Mouse (Mus musculus): ENCODE measurements around the gene Baz1b.

Baz1b gene

DNA sequence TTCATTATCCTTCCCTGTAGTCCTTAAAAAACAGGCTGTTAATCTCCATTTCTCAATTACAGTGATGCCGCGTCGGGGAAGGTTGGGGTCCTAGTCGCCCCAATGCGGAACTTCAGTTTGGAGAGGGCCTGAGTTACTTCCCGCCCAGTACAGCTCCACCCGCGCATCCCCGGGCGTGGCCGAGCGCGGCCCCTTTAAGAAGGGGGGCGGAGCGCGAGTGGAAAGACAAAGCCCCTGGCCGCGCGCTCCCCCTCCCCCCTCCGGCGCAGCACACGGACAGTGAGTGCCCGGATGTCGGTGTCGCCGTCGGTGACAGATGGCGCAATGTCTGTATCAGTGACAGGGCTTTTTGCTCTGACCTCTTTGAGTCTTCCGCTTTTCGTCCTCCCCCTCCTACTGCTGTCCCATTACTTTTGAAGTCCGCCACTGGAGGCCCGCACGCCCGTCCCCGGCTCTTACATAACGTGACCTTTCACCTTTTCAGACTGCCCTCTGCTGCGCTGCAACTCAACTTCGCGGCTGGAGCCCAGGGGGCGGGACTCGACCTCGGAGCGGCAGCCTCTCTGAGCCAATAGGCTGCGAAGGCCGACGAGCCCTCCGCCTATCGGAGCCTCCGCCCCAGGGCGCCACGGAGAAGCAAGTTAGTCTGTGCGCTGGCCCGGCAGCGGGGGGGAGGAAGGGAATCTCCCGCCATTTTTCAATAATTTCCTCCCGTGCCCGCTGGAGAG is at the start of gene Baz1b:
Gene Baz1b, plus strand, starts transcription at position 644 of the 728 bp plus-strand sequence.
- peak; percentile 97 for DNase-seq (ENCODE audit: low spot score in 2 of 2)

DNA sequence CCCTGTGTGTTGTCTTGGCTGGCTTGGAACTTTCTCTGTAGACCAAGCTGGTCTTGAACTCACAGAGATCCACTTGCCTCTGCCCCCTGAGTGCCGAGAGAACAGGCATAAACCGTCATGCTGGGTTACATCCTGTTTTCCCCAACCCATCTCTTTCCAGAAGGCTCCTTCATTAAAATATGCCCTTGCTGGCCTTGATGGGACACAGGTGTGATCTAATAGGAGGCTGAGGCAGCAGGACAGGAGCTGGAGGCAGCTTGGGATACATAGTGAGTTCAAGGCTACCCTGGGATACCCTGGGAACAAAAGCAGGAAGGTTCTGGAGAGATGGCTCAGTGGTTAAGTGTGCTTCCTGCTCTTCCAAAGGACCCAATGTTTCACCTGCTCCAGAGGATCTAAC is 47.2 kb upstream of the Baz1b start:
- no peak for DNase-seq (ENCODE audit: low spot score in 2 of 2)

DNA sequence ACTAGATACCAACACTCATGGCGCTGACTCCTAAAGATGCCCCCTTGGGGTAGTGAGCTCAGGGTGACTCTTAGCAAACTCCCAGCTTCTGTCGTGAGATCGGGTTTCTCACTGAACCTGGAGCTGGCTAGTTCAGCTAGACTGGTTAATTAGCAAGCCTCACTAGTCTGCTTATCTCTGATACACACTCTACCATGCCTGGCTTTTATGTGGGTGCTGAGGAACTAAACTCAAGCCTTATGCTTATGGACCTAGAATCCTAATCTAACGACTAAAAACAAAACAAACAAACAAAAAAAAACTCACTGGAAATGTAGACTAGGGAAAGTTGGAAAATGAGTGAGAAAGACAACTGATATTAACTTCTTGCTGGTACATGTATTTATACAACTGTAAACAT is 42.6 kb upstream of the Baz1b start:
- DNase-seq (ENCODE audit: low spot score in 2 of 2): no peak

DNA sequence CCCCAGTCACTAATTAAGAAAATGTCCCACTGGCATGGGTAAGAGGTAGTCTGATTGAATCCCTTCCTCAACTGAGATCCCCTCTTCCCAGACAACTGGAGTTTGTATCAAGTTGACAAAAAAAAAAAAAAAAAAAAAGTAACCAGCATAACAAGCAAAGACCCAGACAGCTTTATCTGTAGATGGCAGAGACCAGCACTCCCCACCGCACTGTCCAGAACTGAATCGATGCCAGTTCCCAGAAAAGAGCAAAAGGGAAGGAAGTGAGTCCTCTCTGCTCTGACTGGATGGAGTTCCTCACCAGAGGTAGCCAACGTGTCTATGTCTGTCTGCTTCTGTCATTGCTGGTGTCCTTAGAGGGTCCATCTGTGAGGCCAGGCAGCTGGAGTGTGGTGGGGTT is 41.5 kb upstream of the Baz1b start:
- no peak for DNase-seq (ENCODE audit: low spot score in 2 of 2)

DNA sequence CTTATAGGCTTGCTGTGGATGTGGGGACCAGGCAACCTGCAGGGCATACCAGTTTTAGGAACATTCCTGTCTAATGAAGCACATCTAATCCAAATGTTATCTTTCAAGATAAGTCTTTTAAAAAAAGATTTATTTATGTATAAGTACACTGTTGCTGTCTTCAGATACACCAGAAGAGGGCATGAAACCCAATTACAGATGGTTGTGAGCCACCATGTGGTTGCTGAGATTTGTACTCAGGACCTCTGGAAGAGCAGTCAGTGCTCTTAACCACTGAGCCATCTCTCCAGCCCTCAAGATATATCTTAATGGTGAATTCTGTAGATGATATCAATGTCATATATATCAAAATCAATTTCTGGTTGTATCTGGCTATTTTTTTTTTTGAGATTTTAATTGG is 41.1 kb upstream of the Baz1b start:
- DNase-seq (ENCODE audit: low spot score in 2 of 2): no peak

DNA sequence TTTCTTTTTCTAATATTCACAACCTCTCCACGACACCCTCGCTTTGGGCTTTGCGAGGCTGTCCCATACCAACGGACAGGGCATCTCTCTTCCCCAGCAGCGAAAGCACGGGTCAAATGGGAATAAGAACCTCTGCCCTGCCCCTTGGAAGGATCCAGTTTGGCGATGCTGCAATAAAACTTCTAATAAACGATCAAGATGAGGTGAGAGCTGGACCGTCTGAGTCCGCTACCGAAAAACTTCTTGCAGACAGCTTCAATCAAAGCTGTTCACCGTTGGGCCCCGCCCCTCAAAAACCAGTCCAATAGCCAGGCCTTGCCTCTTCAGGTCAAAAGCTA is 38.4 kb upstream of the Baz1b start:
- no peak for DNase-seq (ENCODE audit: low spot score in 2 of 2)

DNA sequence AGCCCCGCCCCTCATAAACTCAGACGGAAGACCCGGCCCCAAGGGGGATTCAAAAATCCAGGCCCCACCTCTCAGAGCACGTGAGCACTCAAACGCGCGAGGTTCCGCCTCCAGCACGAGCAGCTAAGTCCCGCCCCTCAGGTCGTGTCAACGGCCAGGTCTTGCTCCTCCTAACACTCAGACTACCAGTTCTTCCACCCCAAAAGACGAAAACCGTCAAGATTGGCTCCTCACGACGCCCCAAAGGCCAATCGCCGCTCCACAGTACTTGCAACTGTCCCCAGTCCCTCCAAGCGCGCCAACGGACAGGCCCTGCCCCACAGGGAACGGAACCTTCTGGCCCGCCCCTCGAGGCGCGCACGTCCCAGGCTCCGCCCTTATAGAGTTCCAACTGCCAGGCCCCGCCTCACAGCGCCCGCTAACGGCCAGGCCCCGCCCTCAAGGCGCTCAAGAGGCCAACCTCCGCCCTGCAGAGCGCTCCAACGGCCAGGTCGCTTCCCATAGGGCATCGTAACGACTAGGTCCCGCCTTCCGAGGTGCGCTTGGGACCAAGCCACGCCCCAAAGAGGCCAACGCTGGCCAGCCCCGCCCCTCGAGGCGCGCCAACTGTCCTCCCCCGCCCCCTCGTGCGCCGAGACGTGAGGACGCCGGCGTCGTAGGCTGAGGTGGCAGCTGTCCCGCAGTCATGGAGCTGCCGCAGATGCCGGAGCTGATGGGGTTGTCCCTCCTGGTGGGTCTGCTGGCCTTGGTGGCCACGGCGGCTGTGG is 37.8 kb upstream of the Baz1b start, which contains the start of gene Tbl2:
Gene Tbl2, plus strand, starts transcription at position 605 of the 767 bp plus-strand sequence.
- peak; percentile 97 for DNase-seq (ENCODE audit: low spot score in 2 of 2)

DNA sequence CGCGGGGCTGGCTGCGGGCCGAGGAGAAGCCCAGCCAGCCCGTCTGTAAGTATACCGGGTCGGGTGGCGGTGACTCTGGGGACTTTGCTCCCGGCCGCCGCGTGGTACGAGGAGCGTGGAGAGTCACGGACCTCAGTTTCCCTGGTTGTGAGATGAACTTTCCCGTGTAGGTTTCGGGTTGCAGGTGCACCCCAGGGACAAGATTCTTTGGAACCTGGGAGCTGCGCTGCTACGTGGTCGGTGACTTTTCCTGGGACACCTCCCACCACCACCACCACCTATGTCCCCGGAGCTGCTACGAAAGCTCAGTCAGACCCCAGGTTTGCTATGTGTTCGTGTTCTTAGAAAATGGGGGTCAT is 37.3 kb upstream of the Baz1b start:
- no peak for DNase-seq (ENCODE audit: low spot score in 2 of 2)

DNA sequence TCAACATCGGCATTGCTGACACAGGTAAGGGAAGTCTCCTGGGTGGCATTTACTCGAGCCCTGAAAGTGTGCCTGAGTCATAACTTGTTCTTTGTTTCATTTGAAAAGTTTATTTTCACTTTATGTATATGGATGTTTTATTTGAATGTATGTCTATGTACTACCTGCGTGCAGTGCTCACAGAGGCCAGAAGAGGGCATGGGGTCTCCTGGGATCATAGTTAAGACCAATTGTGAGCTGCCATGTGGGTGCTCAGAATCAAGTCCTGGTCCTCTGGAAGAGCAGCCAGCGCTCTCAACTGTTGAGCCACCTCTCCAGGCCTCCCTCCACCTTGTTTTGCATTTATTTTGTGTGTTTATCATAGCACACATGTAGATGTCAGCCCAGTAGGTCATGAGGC is 30.6 kb upstream of the Baz1b start:
- no peak for DNase-seq (ENCODE audit: low spot score in 2 of 2)

DNA sequence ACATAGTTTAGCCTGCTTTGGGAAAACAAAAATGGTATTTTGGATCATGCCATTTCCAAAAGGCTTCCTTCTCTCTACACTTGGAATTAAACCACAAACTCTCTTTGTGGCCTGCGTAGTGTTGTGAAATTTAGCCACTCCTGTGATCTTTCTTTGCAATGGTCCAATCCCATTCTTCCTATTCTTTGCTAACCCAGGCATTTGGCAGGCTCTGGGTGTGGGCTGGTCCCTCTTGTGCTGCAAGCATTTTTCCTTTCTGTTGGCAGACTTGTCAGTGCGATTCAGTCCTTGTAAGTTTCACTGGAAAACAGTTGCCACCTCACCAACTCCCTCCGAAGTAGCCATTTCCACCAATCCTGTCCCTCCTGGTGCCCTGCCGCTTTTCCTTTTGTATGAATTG is 25.8 kb upstream of the Baz1b start:
- DNase-seq (ENCODE audit: low spot score in 2 of 2): no peak

DNA sequence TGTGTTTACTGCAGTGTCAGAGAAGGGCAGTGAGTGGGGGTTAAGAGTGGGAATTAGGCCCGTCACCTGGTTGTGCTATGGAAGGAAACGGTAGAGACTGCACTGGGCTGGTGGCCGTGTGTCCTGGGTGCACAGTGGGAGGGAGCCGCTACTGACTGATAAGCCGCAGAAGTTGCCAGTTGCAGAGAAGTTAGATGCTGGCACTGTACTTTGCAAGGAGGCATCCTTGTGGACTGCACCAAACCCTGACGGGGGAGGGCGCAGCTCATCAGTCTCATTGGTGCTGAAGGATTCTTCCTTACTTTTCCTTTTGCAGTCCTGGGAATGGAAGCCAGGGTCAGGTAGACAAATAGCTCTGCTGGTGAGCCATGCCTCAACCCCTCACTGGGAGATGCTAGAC is 25.4 kb upstream of the Baz1b start:
- DNase-seq (ENCODE audit: low spot score in 2 of 2): no peak

DNA sequence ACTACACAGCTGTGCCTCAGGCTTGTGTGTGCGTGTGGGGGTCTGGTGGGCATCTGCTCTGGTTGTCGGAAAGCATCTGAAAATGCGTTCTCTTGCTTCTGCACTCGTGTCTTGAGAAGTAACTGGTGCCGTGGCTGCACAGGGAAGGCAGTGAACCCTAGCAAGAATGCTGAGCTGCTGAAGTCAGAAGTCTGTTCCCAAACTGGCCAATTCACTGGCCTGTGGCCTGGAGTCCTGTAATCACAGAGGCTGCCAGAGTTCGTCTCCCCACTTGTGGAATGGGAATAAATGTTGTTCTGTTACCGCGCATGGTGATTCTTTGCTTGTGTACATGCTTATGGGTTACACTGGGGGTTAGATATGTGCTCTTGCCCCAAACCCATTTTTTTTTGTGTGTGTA is 24.7 kb upstream of the Baz1b start:
- no peak for DNase-seq (ENCODE audit: low spot score in 2 of 2)

DNA sequence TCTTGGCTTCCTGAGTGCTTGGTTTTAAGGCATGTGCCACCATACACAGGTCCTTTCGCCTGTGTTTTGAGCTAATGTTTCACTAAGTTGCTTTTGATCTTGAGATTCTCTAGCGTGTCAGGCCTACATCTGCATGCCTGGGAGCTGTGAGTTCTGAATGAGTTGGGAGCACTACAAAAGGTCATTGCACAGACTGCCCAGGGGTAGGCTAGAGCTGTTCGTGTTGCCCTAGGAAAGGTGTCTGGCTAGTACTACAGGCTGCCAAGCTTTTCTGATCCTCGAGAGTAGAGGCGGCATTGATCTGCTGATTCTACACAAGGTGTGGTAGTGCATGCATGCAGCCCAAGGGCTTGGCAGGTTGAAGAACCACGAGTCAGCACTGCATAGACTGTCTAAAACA is 24.2 kb upstream of the Baz1b start:
- no peak for DNase-seq (ENCODE audit: low spot score in 2 of 2)

DNA sequence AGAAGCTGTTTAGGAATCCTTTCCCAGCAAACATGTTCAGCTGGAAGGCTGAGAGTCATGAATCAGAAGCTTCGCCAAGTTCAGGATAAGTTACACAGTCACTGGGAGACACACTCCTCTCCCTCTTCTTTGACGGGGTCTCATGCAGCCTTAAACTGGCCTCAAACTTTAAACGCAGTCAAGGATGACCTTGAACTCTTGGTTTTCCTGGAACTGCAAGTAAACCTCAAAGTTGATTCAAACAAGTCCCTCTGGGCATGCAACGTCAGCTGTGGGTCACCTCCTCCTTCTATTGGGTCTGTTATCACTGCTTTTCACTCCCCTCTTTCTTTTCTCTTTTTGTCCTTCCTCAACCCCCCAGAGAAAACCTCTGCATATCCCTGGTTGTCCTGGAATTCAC is 20.2 kb upstream of the Baz1b start:
- no peak for DNase-seq (ENCODE audit: low spot score in 2 of 2)

DNA sequence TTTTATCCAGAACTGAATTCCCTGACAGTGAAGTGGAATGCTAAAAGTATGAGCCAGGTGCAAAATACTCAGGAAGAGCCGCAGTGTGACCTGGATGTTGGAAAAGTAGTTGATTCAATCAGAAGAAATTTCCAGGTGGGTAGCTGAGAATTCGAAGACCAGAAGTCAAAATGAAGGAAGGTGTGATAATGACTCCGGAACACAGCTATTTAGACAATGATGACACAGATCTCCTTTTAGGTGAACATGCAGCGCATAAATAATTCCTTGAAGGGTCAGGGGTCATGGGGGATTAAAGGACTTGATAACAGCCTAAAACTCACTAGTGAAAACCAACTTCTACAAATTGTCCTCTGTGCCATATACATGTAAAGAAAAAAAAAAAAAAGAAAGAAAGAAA is 19.6 kb upstream of the Baz1b start:
- no peak for DNase-seq (ENCODE audit: low spot score in 2 of 2)

DNA sequence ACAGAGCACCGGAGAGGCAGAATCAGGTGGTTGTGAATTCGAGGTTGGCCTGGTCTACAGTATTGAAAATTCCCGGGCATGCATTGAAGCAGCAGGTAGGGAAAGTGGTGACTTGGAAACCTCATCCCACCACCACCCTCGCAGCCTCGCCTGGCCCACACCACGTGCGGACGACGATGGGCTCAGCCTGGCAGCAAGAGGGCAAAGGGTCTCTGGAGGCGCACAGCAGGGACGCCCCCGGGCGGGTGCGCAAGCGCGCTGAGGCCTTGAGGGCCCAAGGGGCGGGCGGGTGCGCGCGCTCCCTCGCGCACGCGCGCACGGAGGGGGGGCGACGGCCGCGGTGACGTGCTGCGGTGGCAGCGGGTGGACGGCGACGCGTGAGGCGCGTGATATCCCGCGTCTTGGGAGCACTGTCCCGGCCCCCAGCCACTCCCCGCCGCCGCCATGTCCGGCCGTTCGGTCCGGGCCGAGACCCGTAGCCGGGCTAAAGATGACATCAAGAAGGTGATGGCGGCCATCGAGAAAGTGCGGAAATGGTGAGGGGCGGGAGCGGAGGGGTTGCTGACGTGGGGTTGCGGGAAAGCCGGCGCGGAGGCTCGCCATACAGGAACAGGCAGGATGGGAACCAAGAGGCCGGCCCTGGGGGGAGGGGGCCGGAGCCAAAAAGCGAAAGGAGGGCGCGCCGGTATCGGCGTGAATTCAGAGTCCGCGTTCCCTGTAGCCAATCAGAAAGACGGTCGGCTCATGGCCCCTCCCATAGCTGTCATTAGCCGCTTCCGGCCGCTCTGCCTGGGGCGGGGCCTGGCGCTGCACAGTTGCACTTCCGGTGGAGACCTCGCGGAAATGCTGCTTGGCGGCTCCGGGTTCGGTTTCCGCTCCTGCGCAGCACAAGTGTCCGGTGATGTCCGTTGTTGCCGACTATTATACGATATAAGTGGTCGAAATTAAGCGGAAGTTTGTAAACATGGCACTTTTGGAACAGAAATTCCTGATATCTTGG is 18.7 kb upstream of the Baz1b start, which contains the start of gene Bcl7b:
Gene Bcl7b, plus strand, starts transcription at position 221 of the 1,000 bp plus-strand sequence.
- DNase-seq (ENCODE audit: low spot score in 2 of 2): peak; percentile 95 to 96

DNA sequence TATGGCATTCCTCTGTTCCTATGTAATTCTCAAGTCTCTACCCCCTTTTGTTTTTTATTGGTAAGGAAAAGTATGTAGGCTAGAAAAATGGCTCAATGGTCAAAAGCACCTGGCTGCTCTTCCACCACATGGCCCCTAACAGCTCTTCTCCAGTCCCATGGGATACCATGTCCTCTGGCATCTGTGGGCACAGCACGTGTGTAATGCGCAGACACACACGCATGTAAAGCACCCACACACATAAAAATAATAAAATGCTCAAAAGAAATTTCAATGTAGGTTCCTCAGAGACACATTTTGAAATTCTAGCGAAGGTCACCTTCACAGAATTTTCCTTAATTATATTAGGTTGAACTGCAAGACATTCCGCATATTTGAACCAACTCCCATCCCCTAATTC is 17.6 kb upstream of the Baz1b start:
- DNase-seq (ENCODE audit: low spot score in 2 of 2): no peak

DNA sequence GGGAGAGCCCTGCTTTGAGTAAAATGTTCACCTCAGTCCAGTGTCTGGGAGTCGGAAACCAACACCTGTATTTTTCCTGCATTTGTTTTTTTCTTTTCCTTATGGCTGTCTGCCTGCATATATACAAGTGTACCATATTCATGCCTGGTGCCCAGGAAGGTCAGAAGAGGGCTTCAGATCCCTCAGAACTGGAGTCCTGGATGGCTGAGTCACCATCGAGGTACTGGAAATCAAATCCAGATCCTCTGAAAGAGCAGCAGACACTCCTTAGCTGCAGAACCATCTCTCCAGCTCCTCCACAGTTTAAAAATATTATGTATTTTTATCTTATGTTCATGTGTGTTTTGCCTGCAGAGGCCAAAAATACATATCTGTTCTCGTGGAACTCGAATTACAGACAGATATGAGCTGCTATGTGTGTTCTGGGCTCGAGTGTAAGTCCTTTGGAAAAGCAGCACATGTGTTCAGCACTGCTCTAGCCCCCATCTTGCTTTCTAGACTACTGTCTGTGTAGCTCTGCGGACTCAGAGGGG is 15.3 kb upstream of the Baz1b start:
- no peak for DNase-seq (ENCODE audit: low spot score in 2 of 2)

DNA sequence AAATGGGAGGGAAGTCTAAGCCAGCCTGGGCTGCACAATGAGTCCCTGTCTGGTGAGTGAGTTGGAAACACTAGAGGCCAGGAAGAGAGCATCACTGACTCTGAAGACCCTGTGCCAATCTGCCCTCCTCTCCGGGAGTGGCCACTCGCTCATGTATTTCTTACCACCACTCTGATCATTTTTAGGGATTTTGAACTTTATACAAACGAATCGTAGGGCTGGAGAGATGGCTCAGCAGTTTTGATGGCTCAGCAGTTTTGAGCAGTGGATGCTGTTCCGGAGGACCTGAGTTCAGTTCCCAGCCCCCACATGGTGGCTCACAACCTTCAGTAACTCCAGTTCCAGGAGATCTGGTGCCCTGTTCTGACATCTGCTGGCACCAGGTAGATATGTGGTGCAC is 14.1 kb upstream of the Baz1b start:
- no peak for DNase-seq (ENCODE audit: low spot score in 2 of 2)

DNA sequence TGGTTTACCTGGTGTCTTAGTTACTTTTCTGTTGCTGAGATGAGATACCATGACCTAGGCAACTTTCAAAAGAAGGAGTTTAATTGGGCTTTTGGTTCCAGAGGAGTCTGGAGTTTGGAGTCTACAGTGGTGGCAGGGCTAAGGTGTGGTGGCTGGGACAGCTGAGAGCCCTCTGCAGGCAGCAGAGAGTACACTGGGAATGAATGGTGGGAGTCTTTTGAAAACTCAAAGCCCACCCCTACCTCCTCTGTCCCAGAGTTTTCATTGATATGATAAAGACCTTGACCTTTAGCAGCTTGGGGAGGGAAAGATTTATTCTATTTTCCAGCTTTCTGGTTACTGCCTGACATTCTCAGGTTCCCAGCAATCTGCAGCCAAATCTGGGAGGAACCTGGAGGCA is 12.0 kb upstream of the Baz1b start:
- DNase-seq (ENCODE audit: low spot score in 2 of 2): no peak

DNA sequence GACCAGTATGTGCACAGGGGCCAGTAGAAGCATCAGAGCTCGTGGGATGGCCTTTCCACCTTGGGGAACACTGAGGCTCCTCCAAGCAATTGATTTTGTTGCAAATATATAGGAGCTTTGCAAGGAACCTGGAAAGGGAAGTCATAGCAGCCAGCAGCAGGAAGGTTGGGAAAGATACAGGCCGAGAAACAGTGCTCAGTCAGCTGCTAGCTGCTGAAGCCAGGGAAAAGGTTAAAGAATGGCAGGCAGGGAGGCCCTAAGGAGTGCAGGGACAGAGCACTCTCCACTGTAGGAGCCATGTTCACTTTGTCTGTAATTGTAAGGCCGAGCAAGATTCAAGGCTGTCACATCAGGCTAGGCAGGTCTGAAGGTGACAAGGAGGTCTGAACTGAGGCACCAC is 8.5 kb upstream of the Baz1b start:
- no peak for DNase-seq (ENCODE audit: low spot score in 2 of 2)

DNA sequence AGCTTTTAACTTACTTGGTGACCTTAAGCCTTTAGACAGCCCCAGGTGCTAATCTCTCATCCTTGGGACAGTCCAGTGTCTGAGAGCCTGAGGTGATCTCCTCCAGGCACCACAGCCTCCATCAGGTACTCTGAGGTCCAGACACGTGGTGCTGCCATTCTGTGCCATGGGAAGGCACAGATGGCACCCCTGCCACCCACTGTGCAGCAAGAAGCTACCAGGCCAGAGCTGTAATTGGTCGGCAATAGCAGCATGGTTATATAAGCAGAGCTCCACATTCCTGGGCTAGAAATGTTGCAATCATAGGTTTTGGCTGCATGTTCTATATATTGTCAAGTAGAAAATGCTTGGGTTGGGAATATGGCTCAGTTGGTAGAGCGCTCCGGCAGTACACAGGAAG is 8.1 kb upstream of the Baz1b start:
- no peak for DNase-seq (ENCODE audit: low spot score in 2 of 2)
